Mouse (Mus musculus) liver, postnatal 0 days (tissue): ENCODE measurements around the gene Gse1.

Experiments
- CTCF ChIP-seq: sonication (generic); IDR thresholded peaks from 2 replicates; pipeline ENCODE4 v1.5.1; 2016; ENCODE audit warnings: antibody characterized with exemption, low read depth
- EP300 ChIP-seq: IDR thresholded peaks from 2 replicates; pipeline ENCODE4 v1.6.1; 2016; ENCODE audit warnings: antibody characterized with exemption, low read depth, mild to moderate bottlenecking

GRCm38 (mm10) chr8:120191633-120192032, 36.6 kb upstream of the Gse1 start:
- TF ChIP-seq CTCF (no peak), EP300 (no peak)
